Mouse (Mus musculus): ENCODE results near the gene Nsa2. TPM values are rescaled to one million over a fixed set of nuclear protein-coding genes. Genes with fewer than 3 reads are reported as not detected.
"Not testable (repeated sequence)": the region's sequence is repeated elsewhere in the genome, so short reads cannot be mapped to it uniquely, and the experiment has no call there.

Gene Nsa2
- polyA plus RNA-seq, 1 experiment from 2014 or later = 51.0 TPM

GRCm38 (mm10) chr13:97130413-97130812 lies 7.3 kb downstream of the Nsa2 start:
- H3K4me1 ChIP-seq; H3K27me3 ChIP-seq (ENCODE audit: insufficient read depth, poor library complexity, severe bottlenecking); H3K27ac ChIP-seq; H3K4me3 ChIP-seq; DNase-seq (ENCODE audit: low spot score); H3K9me3 ChIP-seq: not testable (repeated sequence)
- WGBS = no CpG with 5 or more reads among the region's 2 CpGs
- H3K36me3 ChIP-seq = peaks cover 43% of the 10 kb centered on the region

GRCm38 (mm10) chr13:97129654-97130053 lies 8.1 kb downstream of the Nsa2 start:
- peaks cover 37% of the 10 kb centered on the region for H3K36me3 ChIP-seq
- 91% methylated on average over 4 of the region's 4 CpGs for WGBS

DNA sequence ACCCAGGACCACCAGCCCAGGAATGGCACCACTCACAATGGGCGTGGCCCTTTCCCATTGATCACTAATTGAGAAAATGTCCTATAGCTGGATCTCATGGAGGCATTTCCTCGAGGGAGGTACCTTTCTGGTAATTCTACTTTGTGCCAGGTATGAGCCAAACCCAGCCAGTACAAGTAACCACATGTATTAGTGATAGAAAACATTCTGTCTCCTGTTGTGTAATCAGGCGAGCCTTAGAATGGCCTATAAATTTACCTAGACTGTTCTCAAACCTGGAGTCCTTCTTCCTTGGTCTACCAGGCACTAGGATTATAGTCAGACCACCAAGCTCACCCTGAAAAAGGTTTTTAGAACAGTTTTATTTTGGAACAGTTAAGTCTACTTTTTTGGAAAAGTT lies 16.4 kb downstream of the Nsa2 start:
- H3K9me3 ChIP-seq = no peaks in the 10 kb centered on the region

More at GRCm38 (mm10) chr13:97129654-97130053, 8.1 kb downstream of the Nsa2 start:
- not testable (repeated sequence) for DNase-seq (ENCODE audit: low spot score); H3K27me3 ChIP-seq (ENCODE audit: insufficient read depth, poor library complexity, severe bottlenecking); H3K9me3 ChIP-seq; H3K4me1 ChIP-seq; H3K4me3 ChIP-seq; H3K27ac ChIP-seq

GRCm38 (mm10) chr13:97109046-97109445 lies 28.7 kb downstream of the Nsa2 start:
- no peaks in the 10 kb centered on the region for H3K27me3 ChIP-seq (ENCODE audit: insufficient read depth, poor library complexity, severe bottlenecking)
- WGBS = 85% methylated on average over 4 of the region's 4 CpGs
- H3K9me3 ChIP-seq = no peaks in the 10 kb centered on the region
- H3K4me1 ChIP-seq = no peaks in the 10 kb centered on the region
- no peak overlapping the region for H3K27ac ChIP-seq
- no peak overlapping the region for H3K4me3 ChIP-seq
- H3K36me3 ChIP-seq = peaks cover 33% of the 10 kb centered on the region
- DNase-seq (ENCODE audit: low spot score) = no peak

More for the DNA sequence above, 16.4 kb downstream of the Nsa2 start:
- 79% methylated on average over 3 of the region's 3 CpGs for WGBS
- Histone ChIP-seq H3K27me3 (ENCODE audit: insufficient read depth, poor library complexity, severe bottlenecking) (no peaks in the 10 kb centered on the region), H3K4me1 (no peaks in the 10 kb centered on the region), H3K27ac (no peak overlapping the region), H3K36me3 (peaks cover 57% of the 10 kb centered on the region), H3K4me3 (no peak overlapping the region)
- DNase-seq (ENCODE audit: low spot score) = no peak

- H3K9me3 ChIP-seq; H3K4me1 ChIP-seq; H3K27ac ChIP-seq; H3K27me3 ChIP-seq (ENCODE audit: insufficient read depth, poor library complexity, severe bottlenecking); DNase-seq (ENCODE audit: low spot score); H3K4me3 ChIP-seq: not testable (repeated sequence)
- peaks cover 27% of the 10 kb centered on the region for H3K36me3 ChIP-seq
- WGBS = 93% methylated on average over 4 of the region's 4 CpGs
Measured at GRCm38 (mm10) chr13:97107721-97108120, 30.0 kb downstream of the Nsa2 start.

DNA sequence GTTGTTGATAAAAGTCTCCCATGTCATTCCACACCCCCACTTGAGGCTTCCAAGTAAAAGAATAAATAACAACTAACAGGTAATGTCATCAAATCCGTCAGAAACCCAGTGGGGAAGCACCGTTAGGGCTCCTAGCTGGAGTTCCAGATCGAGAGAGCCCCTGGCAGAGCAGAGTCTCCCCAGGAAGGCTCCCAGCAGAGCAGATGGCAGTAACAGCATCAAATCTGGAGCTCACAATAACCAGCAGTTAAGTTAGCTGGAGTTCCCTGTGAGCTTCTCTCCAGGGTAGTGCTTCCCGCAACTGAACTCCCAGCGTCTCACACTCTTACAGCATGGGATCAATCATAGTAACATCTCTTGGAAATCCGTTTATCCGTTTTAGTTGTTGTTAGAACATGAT lies 32.7 kb downstream of the Nsa2 start:
- no peak overlapping the region for H3K4me3 ChIP-seq
- H3K4me1 ChIP-seq = no peaks in the 10 kb centered on the region
- peaks cover 10% of the 10 kb centered on the region for H3K36me3 ChIP-seq
- DNase-seq (ENCODE audit: low spot score) = no peak
- H3K27me3 ChIP-seq (ENCODE audit: insufficient read depth, poor library complexity, severe bottlenecking) = no peaks in the 10 kb centered on the region
- H3K9me3 ChIP-seq = no peaks in the 10 kb centered on the region
- 63% methylated on average over 7 of the region's 7 CpGs for WGBS
- H3K27ac ChIP-seq = no peak overlapping the region

DNA sequence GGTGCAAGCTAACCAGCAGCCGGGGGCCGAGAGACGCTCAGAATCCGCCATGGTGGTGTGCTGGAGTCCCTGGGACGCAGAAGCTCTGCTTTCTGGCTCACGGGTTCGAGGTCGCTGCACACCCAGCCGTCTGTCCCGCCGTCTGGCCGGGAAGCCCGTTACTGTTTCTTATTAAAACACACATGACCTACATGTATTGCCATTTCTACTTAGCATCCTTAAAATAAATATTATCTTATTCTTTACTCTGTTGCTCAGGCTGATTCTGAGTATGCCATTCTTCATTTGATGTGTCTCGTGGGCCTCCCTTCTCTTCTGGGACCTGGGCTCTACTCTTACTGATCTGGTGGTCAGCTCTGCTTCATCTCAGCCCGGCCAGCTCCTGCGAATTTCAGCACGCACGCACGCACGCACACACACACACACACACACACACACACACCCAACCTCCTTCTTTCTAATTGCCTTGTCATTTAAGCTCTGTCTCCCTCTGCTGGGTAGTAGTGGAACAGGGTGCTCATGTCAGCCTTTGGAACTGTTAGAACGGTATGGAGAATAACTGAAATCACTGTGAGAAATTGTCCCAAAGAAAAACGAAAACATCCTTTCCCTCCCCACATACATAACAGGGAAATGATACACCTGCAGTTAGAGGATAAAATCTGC lies 38.4 kb downstream of the Nsa2 start, which contains the start of gene Gm6169:
Gene Gm6169, minus strand, starts transcription at position 51 of the 666 bp plus-strand sequence.
- DNase-seq (ENCODE audit: low spot score) = no peak
- H3K9me3 ChIP-seq = no peaks in the 10 kb centered on the region
- 85% methylated on average over 22 of the region's 22 CpGs for WGBS

GRCm38 (mm10) chr13:97095726-97096125 lies 42.0 kb downstream of the Nsa2 start:
- Histone ChIP-seq H3K27ac (no peak overlapping the region), H3K4me1 (no peaks in the 10 kb centered on the region; the same call in 1 of the 2 replicates), H3K27me3 (ENCODE audit: insufficient read depth, poor library complexity, severe bottlenecking) (no peaks in the 10 kb centered on the region), H3K9me3 (no peaks in the 10 kb centered on the region), H3K4me3 (no peak overlapping the region), H3K36me3 (peaks cover 10% of the 10 kb centered on the region; the same call in 1 of the 2 replicates)
- WGBS = 72% methylated on average over 4 of the region's 4 CpGs
- DNase-seq (ENCODE audit: low spot score) = no peak

More for the DNA sequence above, 38.4 kb downstream of the Nsa2 start, which contains the start of gene Gm6169:
- no peaks in the 10 kb centered on the region for H3K36me3 ChIP-seq
- no peaks in the 10 kb centered on the region for H3K27me3 ChIP-seq (ENCODE audit: insufficient read depth, poor library complexity, severe bottlenecking)
- H3K4me3 ChIP-seq = no peak within 1 kb of the TSS
- H3K27ac ChIP-seq = no peak within 1 kb of the TSS
- no peaks in the 10 kb centered on the region; the same call in 1 of the 2 replicates for H3K4me1 ChIP-seq

DNA sequence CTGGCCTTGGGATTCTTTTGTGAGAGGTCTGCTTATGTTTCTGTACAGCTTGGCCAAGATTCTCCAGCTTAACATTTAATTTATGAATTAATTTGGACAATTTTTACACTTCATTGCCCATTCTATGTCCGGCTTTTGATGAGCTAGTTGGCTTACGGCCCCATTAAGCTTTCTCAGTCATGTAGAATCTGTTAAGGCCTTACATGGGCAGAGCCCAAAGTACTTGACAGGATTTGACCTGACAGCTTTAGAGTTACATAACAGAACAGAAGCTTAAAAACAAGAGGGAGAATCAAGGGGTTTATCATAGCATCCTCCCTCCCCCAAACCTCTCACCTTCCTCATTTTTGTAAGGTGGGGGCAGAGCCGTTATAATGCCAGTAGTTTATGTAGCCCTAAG lies 49.6 kb downstream of the Nsa2 start:
- no peak for DNase-seq (ENCODE audit: low spot score)
- peaks cover 5% of the 10 kb centered on the region; the same call in 1 of the 2 replicates for H3K36me3 ChIP-seq
- no peak overlapping the region for H3K4me3 ChIP-seq
- H3K27ac ChIP-seq = no peak overlapping the region
- no peaks in the 10 kb centered on the region for H3K9me3 ChIP-seq
- H3K4me1 ChIP-seq = peaks cover 4% of the 10 kb centered on the region; the same call in 1 of the 2 replicates
- 92% methylated on average over 3 of the region's 3 CpGs for WGBS
- H3K27me3 ChIP-seq (ENCODE audit: insufficient read depth, poor library complexity, severe bottlenecking) = no peaks in the 10 kb centered on the region

DNA sequence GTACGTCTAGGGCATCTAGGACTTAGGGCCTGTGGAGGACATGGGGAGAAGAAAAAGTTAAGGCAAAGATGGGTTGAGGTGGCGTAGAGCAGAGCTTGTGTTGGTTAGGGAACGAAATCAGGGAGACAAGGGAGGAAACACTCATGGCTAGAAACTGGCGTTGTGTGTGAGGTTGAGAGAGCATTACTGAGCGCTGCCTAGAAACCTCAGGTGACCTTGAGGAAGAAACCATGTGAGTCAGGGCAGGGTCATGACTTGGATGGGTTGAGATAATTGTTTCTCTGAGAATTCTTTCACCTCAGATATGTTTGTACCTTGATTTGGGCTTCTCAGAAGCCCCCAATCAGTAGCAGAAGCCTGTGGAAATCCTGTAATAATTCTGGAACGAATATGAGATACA lies 50.3 kb downstream of the Nsa2 start:
- DNase-seq (ENCODE audit: low spot score) = no peak
- Histone ChIP-seq H3K9me3 (no peaks in the 10 kb centered on the region), H3K4me1 (peaks cover 6% of the 10 kb centered on the region), H3K27ac (no peak overlapping the region), H3K36me3 (peaks cover 7% of the 10 kb centered on the region; the same call in 1 of the 2 replicates), H3K4me3 (no peak overlapping the region), H3K27me3 (ENCODE audit: insufficient read depth, poor library complexity, severe bottlenecking) (no peaks in the 10 kb centered on the region)
- WGBS = 91% methylated on average over 6 of the region's 6 CpGs

DNA sequence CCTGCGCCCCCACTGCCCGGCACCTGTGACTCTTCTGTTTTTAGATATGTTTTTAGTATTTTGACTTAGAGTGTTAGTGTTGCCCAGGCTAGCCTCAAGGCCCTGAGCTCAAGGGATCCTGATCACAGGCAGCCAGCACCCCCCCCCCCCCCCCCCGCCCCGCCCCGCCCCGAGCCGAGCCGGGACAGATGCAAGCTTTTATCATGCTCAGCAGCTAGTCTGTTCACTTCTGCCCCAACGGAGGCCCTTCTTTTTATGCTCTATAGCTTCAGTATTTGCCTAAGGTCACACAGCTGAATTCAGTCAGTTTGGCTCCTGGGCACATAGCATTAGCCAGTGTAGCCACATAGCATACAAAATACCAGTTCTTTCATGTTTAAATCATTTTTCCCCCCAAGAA lies 51.4 kb downstream of the Nsa2 start:
- DNase-seq (ENCODE audit: low spot score) = peak; percentile 83
- 65% methylated on average over 6 of the region's 9 CpGs for WGBS
- 0 out of 2 replicates have a peak, but pooled peaks cover 3% of the 10 kb centered on the region for H3K36me3 ChIP-seq

GRCm38 (mm10) chr13:97082432-97082831 lies 55.3 kb downstream of the Nsa2 start:
- no peaks in the 10 kb centered on the region for H3K27me3 ChIP-seq (ENCODE audit: insufficient read depth, poor library complexity, severe bottlenecking)
- H3K36me3 ChIP-seq = peaks cover 8% of the 10 kb centered on the region; the same call in 1 of the 2 replicates
- DNase-seq (ENCODE audit: low spot score) = no peak
- no peaks in the 10 kb centered on the region for H3K9me3 ChIP-seq
- H3K27ac ChIP-seq = no peak overlapping the region
- no peak overlapping the region for H3K4me3 ChIP-seq
- H3K4me1 ChIP-seq = peaks cover 10% of the 10 kb centered on the region
- WGBS = 90% methylated on average over 7 of the region's 7 CpGs

More for the DNA sequence above, 51.4 kb downstream of the Nsa2 start:
- no peak overlapping the region for H3K27ac ChIP-seq
- H3K27me3 ChIP-seq (ENCODE audit: insufficient read depth, poor library complexity, severe bottlenecking) = no peaks in the 10 kb centered on the region
- no peaks in the 10 kb centered on the region for H3K9me3 ChIP-seq
- H3K4me1 ChIP-seq = peaks cover 11% of the 10 kb centered on the region
- no peak overlapping the region for H3K4me3 ChIP-seq

- H3K4me3 ChIP-seq = no peak overlapping the region
- H3K36me3 ChIP-seq = peaks cover 10% of the 10 kb centered on the region; the same call in 1 of the 2 replicates
- DNase-seq (ENCODE audit: low spot score) = no peak
- no peaks in the 10 kb centered on the region for H3K27me3 ChIP-seq (ENCODE audit: insufficient read depth, poor library complexity, severe bottlenecking)
- 92% methylated on average over 3 of the region's 3 CpGs for WGBS
- H3K27ac ChIP-seq = no peak overlapping the region
- no peaks in the 10 kb centered on the region for H3K9me3 ChIP-seq
- H3K4me1 ChIP-seq = peaks cover 7% of the 10 kb centered on the region; the same call in 1 of the 2 replicates
Measured at GRCm38 (mm10) chr13:97080615-97081014, 57.1 kb downstream of the Nsa2 start.

All from heart, embryonic 10.5 days (tissue).